Mouse (Mus musculus) ovary, postnatal 36 days (tissue): ENCODE results near the gene Ppp1r16b.

Experiments
- DNase-seq: peaks from one replicate; pipeline ENCODE4 v3.0.0; 2022; ENCODE audit warnings: low spot score, mixed read lengths

The Ppp1r16b gene

GRCm38 (mm10) chr2:158665098-158665497, at the start of gene Ppp1r16b:
TSS of gene Ppp1r16b (plus strand) at chr2:158665398.
- no peak for DNase-seq

GRCm38 (mm10) chr2:158615702-158616101, 49.5 kb upstream of the Ppp1r16b start:
- DNase-seq: no peak

- no peak for DNase-seq
These were observed 48.9 kb upstream of the Ppp1r16b start for GRCm38 (mm10) chr2:158616296-158616695.

GRCm38 (mm10) chr2:158616790-158617189, 48.4 kb upstream of the Ppp1r16b start:
- DNase-seq: no peak

GRCm38 (mm10) chr2:158624718-158625222, 40.4 kb upstream of the Ppp1r16b start, which contains the start of gene Actr5:
TSS of gene Actr5 (plus strand) at chr2:158624888.
- DNase-seq: peak; percentile 90

GRCm38 (mm10) chr2:158625231-158625630, 40.0 kb upstream of the Ppp1r16b start:
- DNase-seq: no peak

GRCm38 (mm10) chr2:158625697-158626096, 39.5 kb upstream of the Ppp1r16b start:
- DNase-seq: no peak

GRCm38 (mm10) chr2:158628858-158629257, 36.3 kb upstream of the Ppp1r16b start:
- no peak for DNase-seq

GRCm38 (mm10) chr2:158629414-158629813, 35.8 kb upstream of the Ppp1r16b start:
- no peak for DNase-seq

- no peak for DNase-seq
These were observed 33.3 kb upstream of the Ppp1r16b start for GRCm38 (mm10) chr2:158631873-158632272.

GRCm38 (mm10) chr2:158641869-158642268, 23.3 kb upstream of the Ppp1r16b start:
- DNase-seq: peak; percentile 53

GRCm38 (mm10) chr2:158642587-158642986, 22.6 kb upstream of the Ppp1r16b start:
- no peak for DNase-seq

GRCm38 (mm10) chr2:158643791-158644190, 21.4 kb upstream of the Ppp1r16b start:
- DNase-seq: no peak

- DNase-seq: no peak
These were observed 13.9 kb upstream of the Ppp1r16b start for GRCm38 (mm10) chr2:158651159-158651908.

GRCm38 (mm10) chr2:158652985-158653384, 12.2 kb upstream of the Ppp1r16b start:
- peak; percentile 65 for DNase-seq

- no peak for DNase-seq
These were observed 10.5 kb upstream of the Ppp1r16b start for GRCm38 (mm10) chr2:158654717-158655116.

GRCm38 (mm10) chr2:158655806-158656205, 9.4 kb upstream of the Ppp1r16b start:
- DNase-seq: no peak

GRCm38 (mm10) chr2:158658822-158659221, 6.4 kb upstream of the Ppp1r16b start:
- DNase-seq: peak; percentile 41

GRCm38 (mm10) chr2:158659346-158659745, 5.9 kb upstream of the Ppp1r16b start:
- DNase-seq: no peak

GRCm38 (mm10) chr2:158666071-158666800, 1.0 kb downstream of the Ppp1r16b start:
- DNase-seq: no peak

GRCm38 (mm10) chr2:158667022-158667670, 1.9 kb downstream of the Ppp1r16b start:
- DNase-seq: peak; percentile 69

GRCm38 (mm10) chr2:158667671-158668432, 2.7 kb downstream of the Ppp1r16b start:
- DNase-seq: peak; percentile 48
